Mouse (Mus musculus): ENCODE measurements at regions not wholly inside any gene's neighbourhood (a gene's known extent, or its start where the extent isn't known, plus 50 kb on each side); places are given as distances from the start of the nearest gene placed in this dataset.
A peak's percentile ranks its signal among the peaks of the same experiment; 100 is the strongest.

- whole genome bisulfite sequencing: 84% methylated on average over 14 of the region's 14 CpGs
- no peaks in the 10 kb centered on the region for H3K9me3 ChIP-seq (replicated peaks)
- H3K4me2 ChIP-seq: no peak overlapping the region
- H3K27ac ChIP-seq: no peak overlapping the region
- H3K4me1 ChIP-seq: no peaks in the 10 kb centered on the region; the same call in 1 of the 2 replicates
- no peaks in the 10 kb centered on the region for H3K27me3 ChIP-seq
- no peak for ATAC-seq (replicated peaks; ENCODE audit: low FRiP score)
- no peak overlapping the region for H3K9ac ChIP-seq
- H3K4me3 ChIP-seq (replicated peaks): no peak overlapping the region
- no peaks in the 10 kb centered on the region for H3K36me3 ChIP-seq
Observed at GRCm38 (mm10) chr17:9975995-9976394, 306.5 kb upstream of the Pabpc6 start.

- no peaks in the 10 kb centered on the region for H3K36me3 ChIP-seq
- H3K9me3 ChIP-seq (replicated peaks): no peaks in the 10 kb centered on the region
- ATAC-seq (replicated peaks; ENCODE audit: low FRiP score): no peak
- no peak overlapping the region for H3K27ac ChIP-seq
- no peaks in the 10 kb centered on the region for H3K27me3 ChIP-seq
- WGBS: 84% methylated on average over 1 of the region's 1 CpGs
- no peak overlapping the region for H3K4me3 ChIP-seq (replicated peaks)
- no peak overlapping the region for H3K4me2 ChIP-seq
- peaks cover 3% of the 10 kb centered on the region for H3K4me1 ChIP-seq
- no peak overlapping the region for H3K9ac ChIP-seq
Observed at GRCm38 (mm10) chr17:9975153-9975552, 305.6 kb upstream of the Pabpc6 start.

- no peak for ATAC-seq (replicated peaks; ENCODE audit: low FRiP score)
- H3K27ac ChIP-seq: no peak overlapping the region
- peaks cover 7% of the 10 kb centered on the region for H3K4me1 ChIP-seq
- no peaks in the 10 kb centered on the region for H3K27me3 ChIP-seq
- H3K36me3 ChIP-seq: no peaks in the 10 kb centered on the region
- no peaks in the 10 kb centered on the region for H3K9me3 ChIP-seq (replicated peaks)
- WGBS: 64% methylated on average over 7 of the region's 7 CpGs
- H3K4me3 ChIP-seq (replicated peaks): no peak overlapping the region
- H3K4me2 ChIP-seq: no peak overlapping the region
- no peak overlapping the region for H3K9ac ChIP-seq
Observed at GRCm38 (mm10) chr17:9967988-9968387, 298.5 kb upstream of the Pabpc6 start.

GRCm38 (mm10) chr17:9962893-9963436 lies 293.4 kb upstream of the Pabpc6 start:
- 27% methylated on average over 10 of the region's 10 CpGs for WGBS
- H3K36me3 ChIP-seq: no peaks in the 10 kb centered on the region
- no peaks in the 10 kb centered on the region for H3K27me3 ChIP-seq
- ATAC-seq (replicated peaks; ENCODE audit: low FRiP score): peak; percentile 60; the same call in 1 of the 2 replicates
- H3K4me2 ChIP-seq: no peak overlapping the region
- H3K4me3 ChIP-seq (replicated peaks): no peak overlapping the region
- H3K27ac ChIP-seq: 0 out of 2 replicates have a peak overlapping the region, but pooled peaks have one; percentile 10
- H3K9me3 ChIP-seq (replicated peaks): no peaks in the 10 kb centered on the region
- H3K9ac ChIP-seq: no peak overlapping the region
- peaks cover 10% of the 10 kb centered on the region for H3K4me1 ChIP-seq

GRCm38 (mm10) chr17:9948985-9949667 lies 279.6 kb upstream of the Pabpc6 start:
- 77% methylated on average over 3 of the region's 3 CpGs for WGBS
- Histone ChIP-seq H3K4me1 (no peaks in the 10 kb centered on the region), H3K9ac (no peak overlapping the region), H3K36me3 (no peaks in the 10 kb centered on the region), H3K4me2 (no peak overlapping the region), H3K27ac (no peak overlapping the region), H3K4me3 (replicated peaks) (no peak overlapping the region), H3K9me3 (replicated peaks) (no peaks in the 10 kb centered on the region), H3K27me3 (no peaks in the 10 kb centered on the region)
- ATAC-seq (replicated peaks; ENCODE audit: low FRiP score): no peak

GRCm38 (mm10) chr17:9947609-9948008 lies 278.1 kb upstream of the Pabpc6 start:
- Histone ChIP-seq H3K27ac (no peak overlapping the region), H3K4me3 (replicated peaks) (no peak overlapping the region), H3K4me1 (no peaks in the 10 kb centered on the region), H3K36me3 (no peaks in the 10 kb centered on the region), H3K9me3 (replicated peaks) (no peaks in the 10 kb centered on the region), H3K9ac (no peak overlapping the region), H3K4me2 (no peak overlapping the region), H3K27me3 (no peaks in the 10 kb centered on the region)
- WGBS: 83% methylated on average over 7 of the region's 7 CpGs
- no peak for ATAC-seq (replicated peaks; ENCODE audit: low FRiP score)

GRCm38 (mm10) chr17:9944513-9944912 lies 275.0 kb upstream of the Pabpc6 start:
- Histone ChIP-seq H3K36me3 (no peaks in the 10 kb centered on the region), H3K27ac (no peak overlapping the region), H3K9ac (no peak overlapping the region), H3K4me2 (no peak overlapping the region), H3K9me3 (replicated peaks) (no peaks in the 10 kb centered on the region), H3K4me1 (no peaks in the 10 kb centered on the region), H3K27me3 (no peaks in the 10 kb centered on the region), H3K4me3 (replicated peaks) (no peak overlapping the region)
- no peak for ATAC-seq (replicated peaks; ENCODE audit: low FRiP score)
- 83% methylated on average over 8 of the region's 8 CpGs for WGBS

GRCm38 (mm10) chr17:9942171-9942570 lies 272.7 kb upstream of the Pabpc6 start:
- Histone ChIP-seq H3K4me1 (no peaks in the 10 kb centered on the region), H3K27me3 (no peaks in the 10 kb centered on the region), H3K9ac (no peak overlapping the region), H3K9me3 (replicated peaks) (no peaks in the 10 kb centered on the region), H3K4me2 (no peak overlapping the region), H3K27ac (no peak overlapping the region), H3K36me3 (no peaks in the 10 kb centered on the region), H3K4me3 (replicated peaks) (no peak overlapping the region)
- no peak for ATAC-seq (replicated peaks; ENCODE audit: low FRiP score)
- 66% methylated on average over 4 of the region's 4 CpGs for WGBS

GRCm38 (mm10) chr17:9939576-9939975 lies 270.1 kb upstream of the Pabpc6 start:
- WGBS: 54% methylated on average over 6 of the region's 6 CpGs
- Histone ChIP-seq H3K27ac (no peak overlapping the region), H3K36me3 (no peaks in the 10 kb centered on the region), H3K4me2 (no peak overlapping the region), H3K9me3 (replicated peaks) (no peaks in the 10 kb centered on the region), H3K4me1 (no peaks in the 10 kb centered on the region), H3K27me3 (no peaks in the 10 kb centered on the region), H3K4me3 (replicated peaks) (no peak overlapping the region), H3K9ac (no peak overlapping the region)
- no peak for ATAC-seq (replicated peaks; ENCODE audit: low FRiP score)

GRCm38 (mm10) chr17:9938426-9938825 lies 268.9 kb upstream of the Pabpc6 start:
- H3K27me3 ChIP-seq: no peaks in the 10 kb centered on the region
- no peak overlapping the region for H3K4me2 ChIP-seq
- H3K27ac ChIP-seq: no peak overlapping the region
- H3K36me3 ChIP-seq: no peaks in the 10 kb centered on the region
- no peaks in the 10 kb centered on the region for H3K9me3 ChIP-seq (replicated peaks)
- ATAC-seq (replicated peaks; ENCODE audit: low FRiP score): no peak
- 80% methylated on average over 10 of the region's 10 CpGs for WGBS
- no peak overlapping the region for H3K9ac ChIP-seq
- H3K4me3 ChIP-seq (replicated peaks): no peak overlapping the region
- no peaks in the 10 kb centered on the region for H3K4me1 ChIP-seq

GRCm38 (mm10) chr17:9937211-9937610 lies 267.7 kb upstream of the Pabpc6 start:
- Histone ChIP-seq H3K27me3 (no peaks in the 10 kb centered on the region), H3K4me2 (no peak overlapping the region), H3K9me3 (replicated peaks) (no peaks in the 10 kb centered on the region), H3K9ac (no peak overlapping the region), H3K4me1 (no peaks in the 10 kb centered on the region), H3K4me3 (replicated peaks) (no peak overlapping the region), H3K27ac (no peak overlapping the region), H3K36me3 (no peaks in the 10 kb centered on the region)
- WGBS: 78% methylated on average over 5 of the region's 5 CpGs
- ATAC-seq (replicated peaks; ENCODE audit: low FRiP score): no peak

- Histone ChIP-seq H3K9me3 (replicated peaks) (no peaks in the 10 kb centered on the region), H3K4me3 (replicated peaks) (no peak overlapping the region), H3K4me2 (no peak overlapping the region), H3K9ac (no peak overlapping the region), H3K27ac (no peak overlapping the region), H3K36me3 (no peaks in the 10 kb centered on the region), H3K27me3 (no peaks in the 10 kb centered on the region), H3K4me1 (0 out of 2 replicates have a peak, but pooled peaks cover 3% of the 10 kb centered on the region)
- no peak for ATAC-seq (replicated peaks; ENCODE audit: low FRiP score)
- 66% methylated on average over 8 of the region's 8 CpGs for WGBS
Observed at GRCm38 (mm10) chr17:9932186-9932585, 262.7 kb upstream of the Pabpc6 start.

- ATAC-seq (replicated peaks; ENCODE audit: low FRiP score): no peak
- Histone ChIP-seq H3K36me3 (no peaks in the 10 kb centered on the region), H3K9me3 (replicated peaks) (no peaks in the 10 kb centered on the region), H3K4me3 (replicated peaks) (no peak overlapping the region), H3K4me1 (0 out of 2 replicates have a peak, but pooled peaks cover 3% of the 10 kb centered on the region), H3K9ac (no peak overlapping the region), H3K4me2 (no peak overlapping the region), H3K27me3 (no peaks in the 10 kb centered on the region), H3K27ac (no peak overlapping the region)
- WGBS: 80% methylated on average over 6 of the region's 6 CpGs
Observed at GRCm38 (mm10) chr17:9931526-9931925, 262.0 kb upstream of the Pabpc6 start.

Measured in kidney, embryonic 15.5 days (tissue).